Mouse (Mus musculus) G1E (cell line): Measurements from ENCODE around the gene Tmem203. TPM values are rescaled to one million over a fixed set of nuclear protein-coding genes. Genes with fewer than 3 reads are reported as not detected.

Source experiments
- ATAC-seq: 2 replicates; pipeline ENCODE4 v1.8.0; 2016; ENCODE audit warnings: mild to moderate bottlenecking; ENCODE audit not compliant: insufficient number of reproducible peaks, poor library complexity, low FRiP score, severe bottlenecking; ENCODE audit errors: extremely low read depth
- DNase-seq: peaks from one replicate; pipeline ENCODE4 v3.0.0; 2012; ENCODE audit warnings: low spot score
- H3K27me3 ChIP-seq: 2 replicates; pipeline ENCODE4 v1.6.1; 2012; ENCODE audit warnings: mild to moderate bottlenecking, low read length, inconsistent platforms; ENCODE audit not compliant: insufficient read depth
- H3K36me3 ChIP-seq: replicated peaks from 2 replicates; pipeline ENCODE3; 2012; ENCODE audit warnings: mild to moderate bottlenecking, inconsistent platforms
- H3K4me1 ChIP-seq: 2 replicates; pipeline ENCODE4 v1.6.1; 2012; ENCODE audit warnings: low read depth, low read length, inconsistent platforms, mixed read lengths; ENCODE audit not compliant: insufficient read depth
- H3K4me3 ChIP-seq: 2 replicates; pipeline ENCODE4 v1.5.1; 2012; ENCODE audit warnings: low read depth, mild to moderate bottlenecking, inconsistent platforms, low read length, moderate library complexity, mixed read lengths
- H3K9me3 ChIP-seq: replicated peaks from 2 replicates; pipeline ENCODE4 v1.6.1; 2012; ENCODE audit warnings: inconsistent platforms
- CTCF ChIP-seq: IDR thresholded peaks from 2 replicates; pipeline ENCODE4 v1.5.1; 2012; ENCODE audit warnings: low read depth, low read length, inconsistent platforms, mixed read lengths
- GATA1 ChIP-seq: IDR thresholded peaks from 2 replicates; pipeline ENCODE4 v1.6.1; 2012; ENCODE audit warnings: borderline replicate concordance, low read length, inconsistent platforms, mixed read lengths
- GATA2 ChIP-seq: IDR thresholded peaks from 2 replicates; pipeline ENCODE4 v1.6.1; 2012; ENCODE audit warnings: low read depth, low read length, inconsistent platforms, borderline replicate concordance
- POLR2AphosphoS5 ChIP-seq: IDR thresholded peaks from 2 replicates; pipeline ENCODE4 v1.6.1; 2012; ENCODE audit warnings: low read depth, low read length, inconsistent platforms; ENCODE audit not compliant: insufficient replicate concordance
- TAL1 ChIP-seq: conservative IDR thresholded peaks from 2 replicates; pipeline ENCODE4 v1.6.1; 2012; ENCODE audit warnings: low read depth, low read length, inconsistent platforms, mixed read lengths
- polyA plus RNA-seq: library from polyadenylated mRNA; stranded (reverse); fragments of >175 nt; gene quantifications from 2 replicates; pipeline ENCODE4 v1.2.3, GENCODE M21; 2012
- total RNA-seq, 2 experiments: library from RNA; stranded (forward) in 1 of 2; stranded (reverse) in 1 of 2; fragments of 200-1000 nt in 1 of 2; fragments of >200 nt in 1 of 2; fragmentation: Nextera tagmentation in 1 of 2; gene quantifications; 2 replicates each; pipeline ENCODE4 v1.2.3; 2014 to 2017

Tmem203 gene
- total and polyA plus RNA-seq, 3 experiments, result 7.8 to 15.5 (median 14.6) TPM

- ATAC-seq (no peak), DNase-seq (no peak)
- Histone ChIP-seq H3K9me3 (no peaks in the 10 kb centered on the region), H3K4me3 (no peak overlapping the region), H3K27me3 (peaks cover 75% of the 10 kb centered on the region), H3K36me3 (peaks cover 6% of the 10 kb centered on the region), H3K4me1 (peaks cover 26% of the 10 kb centered on the region)
- no peak for TF ChIP-seq CTCF
- no peak for TF ChIP-seq POLR2AphosphoS5
- no peak for TF ChIP-seq GATA2
- TF ChIP-seq TAL1, result no peak
- TF ChIP-seq GATA1, result no peak
These were observed 36.2 kb downstream of the Tmem203 start for GRCm38 (mm10) chr2:25291184-25292053.

- Histone ChIP-seq H3K4me3 (peak overlapping the region; percentile 53; the same call in 1 of the 2 replicates), H3K4me1 (peaks cover 25% of the 10 kb centered on the region), H3K9me3 (no peaks in the 10 kb centered on the region), H3K36me3 (peaks cover 1% of the 10 kb centered on the region), H3K27me3 (peaks cover 82% of the 10 kb centered on the region)
- ATAC-seq (no peak), DNase-seq (no peak)
- TF ChIP-seq TAL1, result no peak
- TF ChIP-seq CTCF, result no peak
- TF ChIP-seq GATA2, result no peak
- no peak for TF ChIP-seq GATA1
- TF ChIP-seq POLR2AphosphoS5, result no peak
These were observed 36.9 kb downstream of the Tmem203 start for GRCm38 (mm10) chr2:25292054-25292544.

GRCm38 (mm10) chr2:25292856-25293255 lies 37.6 kb downstream of the Tmem203 start:
- DNase-seq (peak; percentile 65), ATAC-seq (peak; percentile 45)
- no peak for TF ChIP-seq GATA2
- peak; percentile 82 for TF ChIP-seq CTCF
- Histone ChIP-seq H3K27me3 (peaks cover 89% of the 10 kb centered on the region), H3K9me3 (no peaks in the 10 kb centered on the region), H3K4me1 (peaks cover 22% of the 10 kb centered on the region), H3K36me3 (no peaks in the 10 kb centered on the region), H3K4me3 (no peak overlapping the region)

- Histone ChIP-seq H3K36me3 (no peaks in the 10 kb centered on the region), H3K27me3 (peaks cover 88% of the 10 kb centered on the region), H3K4me3 (no peak overlapping the region), H3K4me1 (peaks cover 19% of the 10 kb centered on the region), H3K9me3 (no peaks in the 10 kb centered on the region)
- no peak for TF ChIP-seq CTCF
- no peak for TF ChIP-seq POLR2AphosphoS5
- TF ChIP-seq GATA1, result no peak
- no peak for TF ChIP-seq GATA2
- TF ChIP-seq TAL1, result no peak
- no peak for ATAC-seq
- DNase-seq, result no peak
These were observed 38.5 kb downstream of the Tmem203 start for GRCm38 (mm10) chr2:25293706-25294105.

GRCm38 (mm10) chr2:25297093-25297492 lies 41.9 kb downstream of the Tmem203 start:
- Histone ChIP-seq H3K36me3 (no peaks in the 10 kb centered on the region), H3K4me3 (no peak overlapping the region), H3K9me3 (no peaks in the 10 kb centered on the region), H3K27me3 (peaks cover 66% of the 10 kb centered on the region), H3K4me1 (peaks cover 7% of the 10 kb centered on the region)
- ATAC-seq, result no peak
- TF ChIP-seq GATA1 (no peak), CTCF (no peak), TAL1 (no peak), POLR2AphosphoS5 (no peak), GATA2 (no peak)
- DNase-seq, result no peak

GRCm38 (mm10) chr2:25298046-25298445 lies 42.8 kb downstream of the Tmem203 start:
- DNase-seq, result no peak
- H3K4me1 ChIP-seq, result no peaks in the 10 kb centered on the region
- no peak overlapping the region for H3K4me3 ChIP-seq
- TF ChIP-seq GATA2, result no peak
- no peak for TF ChIP-seq CTCF
- TF ChIP-seq GATA1, result no peak
- no peak for ATAC-seq
- peaks cover 61% of the 10 kb centered on the region for H3K27me3 ChIP-seq
- no peaks in the 10 kb centered on the region for H3K9me3 ChIP-seq
- no peaks in the 10 kb centered on the region for H3K36me3 ChIP-seq
